Comparison of ENCODE assay signal across 21 mouse cellular contexts in genomic region chr5:51952499-51952898, GRCm38 (mm10).
DNase-seq lines count a peak whose midpoint lies in the region; ATAC-seq lines count a peak whose summit lies in the region.
"Had no signal": no experiment of that assay in that cellular context is flagged by ENCODE, and none has a peak within 500 bp of the region (broad histone marks: within the 10 kb centered on the region; RNA-seq: fewer than 3 reads in every experiment).

No protein-coding gene starts in this region.

- H3K4me2 ChIP-seq in lung, embryonic 15.5 days, result no peak overlapping the region
- H3K4me2 ChIP-seq: embryonic facial prominence, embryonic 13.5 days; hindbrain, embryonic 12.5 days; limb, embryonic 12.5 days had no signal

- no peaks in the 10 kb centered on the region for H3K9me3 ChIP-seq in lung, embryonic 15.5 days
- H3K9me3 ChIP-seq: embryonic facial prominence, embryonic 13.5 days; hindbrain, embryonic 12.5 days; limb, embryonic 12.5 days had no signal

- no peak overlapping the region for H3K27ac ChIP-seq in lung, embryonic 15.5 days
- H3K27ac ChIP-seq: embryonic facial prominence, embryonic 13.5 days; heart, adult 2 months; hindbrain, embryonic 12.5 days; layer of hippocampus, adult 2 months; limb, embryonic 12.5 days; liver, embryonic 14.5 days had no signal

- H3K36me3 ChIP-seq in lung, embryonic 15.5 days, result no peaks in the 10 kb centered on the region
- H3K36me3 ChIP-seq: embryonic facial prominence, embryonic 13.5 days; hindbrain, embryonic 12.5 days; limb, embryonic 12.5 days had no signal

- no peak overlapping the region for H3K4me3 ChIP-seq in lung, embryonic 15.5 days
- H3K4me3 ChIP-seq: embryonic facial prominence, embryonic 13.5 days; heart, adult 2 months; hindbrain, embryonic 12.5 days; layer of hippocampus, adult 2 months; limb, embryonic 12.5 days had no signal

- no peak overlapping the region for H3K9ac ChIP-seq in lung, embryonic 15.5 days
- H3K9ac ChIP-seq: embryonic facial prominence, embryonic 13.5 days; hindbrain, embryonic 12.5 days; limb, embryonic 12.5 days; liver, embryonic 14.5 days had no signal

- DNase-seq in heart, adult 11 months, result peak; percentile 43
- no peak for DNase-seq in heart, adult 8-10 months (ENCODE audit: low spot score)
- DNase-seq in lung, postnatal 10 days, result no peak
- no peak for DNase-seq in neural tube, embryonic 10.5 days (ENCODE audit: extremely low spot score, low spot score)
- DNase-seq: adrenal gland, postnatal 36 days; cerebellum, adult 11-12 months; cerebellum, postnatal 10 days; gastrocnemius, postnatal 14 days; heart, adult 2 months; kidney, adult 8-10 months; kidney, postnatal 14 days had no signal

- peaks cover 9% of the 10 kb centered on the region for H3K4me1 ChIP-seq in lung, embryonic 15.5 days
- H3K4me1 ChIP-seq: embryonic facial prominence, embryonic 13.5 days; hindbrain, embryonic 12.5 days had no signal

- H3K27me3 ChIP-seq in lung, embryonic 15.5 days, result no peaks in the 10 kb centered on the region
- H3K27me3 ChIP-seq: embryonic facial prominence, embryonic 13.5 days; hindbrain, embryonic 12.5 days had no signal

- peak; percentile 85; the same call in 1 of the 2 replicates for ATAC-seq in lung, embryonic 15.5 days (ENCODE audit: borderline replicate concordance, extremely low read depth, low FRiP score, low TSS enrichment)
- peak; percentile 18; the same call in 1 of the 2 replicates for ATAC-seq in common myeloid progenitor, adult 5-6 weeks (replicated peaks; ENCODE audit: low read depth, poor library complexity, severe bottlenecking)
- peak; percentile 81 for ATAC-seq in megakaryocyte-erythroid progenitor cell, adult 5-6 weeks (replicated peaks; ENCODE audit: low FRiP score, low TSS enrichment, poor library complexity, severe bottlenecking)
- ATAC-seq: forebrain, embryonic 16.5 days; Patski had no signal

- WGBS in lung, embryonic 15.5 days, result 33% methylated on average over 5 of the region's 5 CpGs

Comparison
In these comparisons a context has a peak if more than half of its experiments do, and no peak if none do; other contexts are left out.
1. ATAC-seq: peak in every context shown above with its lines; median percentile 85 in lung, embryonic 15.5 days; 81 in megakaryocyte-erythroid progenitor cell, adult 5-6 weeks; 18 in common myeloid progenitor, adult 5-6 weeks.